Mouse (Mus musculus) hindbrain, embryonic 14.5 days (tissue): ENCODE results near the gene Aldh1l1. TPM values are rescaled to one million over a fixed set of nuclear protein-coding genes. Genes with fewer than 3 reads are reported as not detected.
"Not testable (repeated sequence)": the region's sequence is repeated elsewhere in the genome, so short reads cannot be mapped to it uniquely, and the experiment has no call there.

Experiments used
- ATAC-seq: fragments of 200-750 bp; cut with Nextera tagmentation; 2 replicates; pipeline ENCODE4 v1.8.0; 2017; ENCODE audit warnings: moderate number of reproducible peaks, mild to moderate bottlenecking, moderate TSS enrichment, moderate library complexity; ENCODE audit not compliant: low FRiP score
- DNase-seq: peaks from one replicate; pipeline ENCODE4 v3.0.0-alpha.2; 2015; ENCODE audit warnings: low spot score
- H3K27ac ChIP-seq: fragments of 300-500 bp; sonication (generic); 2 replicates; pipeline ENCODE4 v1.5.1; 2014; ENCODE audit warnings: mild to moderate bottlenecking, moderate library complexity
- H3K27me3 ChIP-seq: fragments of 300-500 bp; sonication (generic); 2 replicates; pipeline ENCODE4 v1.6.1; 2014; ENCODE audit warnings: mild to moderate bottlenecking, low read length, mixed read lengths; ENCODE audit not compliant: control insufficient read depth, insufficient read depth
- H3K36me3 ChIP-seq: fragments of 300-500 bp; sonication (generic); replicated peaks from 2 replicates; pipeline ENCODE4 v1.6.1; 2014; ENCODE audit not compliant: control insufficient read depth, insufficient read depth
- H3K4me1 ChIP-seq: fragments of 300-500 bp; sonication (generic); replicated peaks from 2 replicates; pipeline ENCODE4 v1.6.1; 2014; ENCODE audit warnings: antibody characterized with exemption, low read length, mixed read lengths; ENCODE audit not compliant: control insufficient read depth, insufficient read depth
- H3K4me2 ChIP-seq: fragments of 300-500 bp; sonication (generic); replicated peaks from 2 replicates; pipeline ENCODE4 v1.6.1; 2014; ENCODE audit warnings: mild to moderate bottlenecking, moderate library complexity
- H3K4me3 ChIP-seq: fragments of 300-500 bp; sonication (generic); replicated peaks from 2 replicates; pipeline ENCODE4 v1.5.1; 2014; ENCODE audit warnings: mild to moderate bottlenecking, low read length
- H3K9ac ChIP-seq: fragments of 300-500 bp; sonication (generic); 2 replicates; pipeline ENCODE4 v1.6.1; 2014
- H3K9me3 ChIP-seq: fragments of 300-500 bp; sonication (generic); 2 replicates; pipeline ENCODE4 v1.6.1; 2016; ENCODE audit warnings: low read length; ENCODE audit not compliant: control insufficient read depth
- WGBS: fragments of 180-500 bp; shearing (Covaris S2); extraction: QIAGEN DNeasy Blood & Tissue Kit; methylation state at CpG from one replicate; pipeline ENCODE4 v1.1.7; 2014; 5-methylcytosine and 5-hydroxymethylcytosine counted together
- polyA plus RNA-seq: library from polyadenylated mRNA; unstranded; fragments of >200 nt; fragmentation: Nextera tagmentation; extraction: Ambion mirVana; gene quantifications from 2 replicates; pipeline ENCODE4 v1.2.1, GENCODE M21; 2014

Aldh1l1 gene
- polyA plus RNA-seq, 1 experiment from 2014 or later = 47.0 TPM

- H3K4me2 ChIP-seq, DNase-seq, H3K4me1 ChIP-seq, ATAC-seq, H3K36me3 ChIP-seq, H3K9me3 ChIP-seq, H3K4me3 ChIP-seq, H3K9ac ChIP-seq, H3K27me3 ChIP-seq, H3K27ac ChIP-seq: not testable (repeated sequence)
- WGBS = 71% methylated on average over 3 of the region's 3 CpGs
Measured at GRCm38 (mm10) chr6:90632526-90632925, 146.3 kb downstream of the Aldh1l1 start.

- Histone ChIP-seq H3K27me3 (no peaks in the 10 kb centered on the region), H3K4me3 (no peak overlapping the region), H3K4me1 (no peaks in the 10 kb centered on the region), H3K36me3 (no peaks in the 10 kb centered on the region), H3K27ac (no peak overlapping the region), H3K9ac (no peak overlapping the region), H3K9me3 (no peaks in the 10 kb centered on the region), H3K4me2 (no peak overlapping the region)
- DNase-seq (no peak), ATAC-seq (no peak)
- WGBS = 49% methylated on average over 4 of the region's 4 CpGs
Measured at GRCm38 (mm10) chr6:90635081-90635480, 148.9 kb downstream of the Aldh1l1 start.

GRCm38 (mm10) chr6:90635611-90636010 is 149.4 kb downstream of the Aldh1l1 start:
- Histone ChIP-seq H3K4me1 (no peaks in the 10 kb centered on the region), H3K9me3 (no peaks in the 10 kb centered on the region), H3K4me2 (no peak overlapping the region), H3K4me3 (no peak overlapping the region), H3K27me3 (no peaks in the 10 kb centered on the region), H3K27ac (no peak overlapping the region), H3K36me3 (no peaks in the 10 kb centered on the region), H3K9ac (no peak overlapping the region)
- 54% methylated on average over 3 of the region's 3 CpGs for WGBS
- DNase-seq (no peak), ATAC-seq (no peak)

GRCm38 (mm10) chr6:90643057-90643456 is 156.8 kb downstream of the Aldh1l1 start:
- Histone ChIP-seq H3K27me3 (no peaks in the 10 kb centered on the region), H3K27ac (no peak overlapping the region), H3K36me3 (no peaks in the 10 kb centered on the region), H3K4me1 (peaks cover 10% of the 10 kb centered on the region; the same call in 1 of the 2 replicates), H3K9me3 (0 out of 2 replicates have a peak, but pooled peaks cover 4% of the 10 kb centered on the region), H3K4me2 (no peak overlapping the region), H3K9ac (no peak overlapping the region), H3K4me3 (no peak overlapping the region)
- 88% methylated on average over 3 of the region's 3 CpGs for WGBS
- no peak for ATAC-seq
- no peak for DNase-seq

GRCm38 (mm10) chr6:90644965-90645364 is 158.7 kb downstream of the Aldh1l1 start:
- Histone ChIP-seq H3K36me3 (no peaks in the 10 kb centered on the region), H3K4me3 (no peak overlapping the region), H3K9ac (no peak overlapping the region), H3K27me3 (no peaks in the 10 kb centered on the region), H3K9me3 (0 out of 2 replicates have a peak, but pooled peaks cover 4% of the 10 kb centered on the region), H3K4me2 (no peak overlapping the region), H3K4me1 (peaks cover 10% of the 10 kb centered on the region; the same call in 1 of the 2 replicates), H3K27ac (no peak overlapping the region)
- 70% methylated on average over 4 of the region's 4 CpGs for WGBS
- no peak for ATAC-seq
- no peak for DNase-seq

GRCm38 (mm10) chr6:90648391-90648790 is 162.2 kb downstream of the Aldh1l1 start:
- peaks cover 10% of the 10 kb centered on the region; the same call in 1 of the 2 replicates for H3K4me1 ChIP-seq
- H3K9ac ChIP-seq = no peak overlapping the region
- no peak overlapping the region for H3K27ac ChIP-seq
- H3K4me2 ChIP-seq = no peak overlapping the region
- no peaks in the 10 kb centered on the region for H3K36me3 ChIP-seq
- DNase-seq (no peak), ATAC-seq (no peak)
- WGBS = 96% methylated on average over 6 of the region's 6 CpGs
- H3K4me3 ChIP-seq = no peak overlapping the region
- H3K27me3 ChIP-seq = no peaks in the 10 kb centered on the region
- 0 out of 2 replicates have a peak, but pooled peaks cover 4% of the 10 kb centered on the region for H3K9me3 ChIP-seq

- no peaks in the 10 kb centered on the region for H3K27me3 ChIP-seq
- no peak overlapping the region for H3K9ac ChIP-seq
- no peaks in the 10 kb centered on the region for H3K36me3 ChIP-seq
- H3K4me3 ChIP-seq = no peak overlapping the region
- no peak overlapping the region for H3K4me2 ChIP-seq
- 64% methylated on average over 4 of the region's 4 CpGs for WGBS
- no peak for DNase-seq
- no peak for ATAC-seq
- no peak overlapping the region for H3K27ac ChIP-seq
- H3K4me1 ChIP-seq = peaks cover 10% of the 10 kb centered on the region; the same call in 1 of the 2 replicates
- H3K9me3 ChIP-seq = 0 out of 2 replicates have a peak, but pooled peaks cover 4% of the 10 kb centered on the region
Measured at GRCm38 (mm10) chr6:90649279-90649678, 163.1 kb downstream of the Aldh1l1 start.

Other genes with a start within 250 kb of the Aldh1l1 start
- not detected in 2 replicates for gene Vmn1r54, start 240.1 kb upstream of the Aldh1l1 start, polyA plus RNA-seq
- not detected in 2 replicates for gene BC048671, start 185.2 kb upstream of the Aldh1l1 start, polyA plus RNA-seq
- gene Chst13, start 161.2 kb upstream of the Aldh1l1 start, polyA plus RNA-seq = not detected in 2 replicates
- gene Uroc1, start 153.1 kb upstream of the Aldh1l1 start, polyA plus RNA-seq = not detected in 2 replicates
- 17.1 and 17.7 TPM in 2 replicates for gene Zxdc, start 116.9 kb upstream of the Aldh1l1 start, polyA plus RNA-seq
- 5.6 and 5.7 TPM in 2 replicates for gene Cfap100, start 57.6 kb upstream of the Aldh1l1 start, polyA plus RNA-seq
- 15.7 and 16.2 TPM in 2 replicates for gene Klf15, start 23.9 kb upstream of the Aldh1l1 start, polyA plus RNA-seq
- 6.9 and 7.8 TPM in 2 replicates for gene Slc41a3, start 118.3 kb downstream of the Aldh1l1 start, polyA plus RNA-seq